Mouse (Mus musculus) E14TG2a.4 (cell line): Measurements from ENCODE around the gene Vangl2.

Source experiments
- CTCF ChIP-seq: conservative IDR thresholded peaks from 2 replicates; pipeline ENCODE4 v1.5.1; 2014; ENCODE audit warnings: low read length
- NANOG ChIP-seq: IDR thresholded peaks from 2 replicates; pipeline ENCODE4 v1.6.1; 2014; ENCODE audit warnings: borderline replicate concordance, low read length, mixed read lengths
- POU5F1 ChIP-seq: IDR thresholded peaks from 2 replicates; pipeline ENCODE4 v1.6.1; 2014; ENCODE audit warnings: low read length, borderline replicate concordance

- no peak for TF ChIP-seq CTCF
- no peak for TF ChIP-seq NANOG
- TF ChIP-seq POU5F1, result no peak
Measured at GRCm38 (mm10) chr1:172026201-172026901, 1.9 kb downstream of the Vangl2 start.
